Mouse (Mus musculus) ES-Bruce4 (cell line): ENCODE measurements at regions not wholly inside any gene's neighbourhood (a gene's known extent, or its start where the extent isn't known, plus 50 kb on each side); places are given as distances from the start of the nearest gene placed in this dataset.

ENCODE experiments used
- H3K27ac ChIP-seq: 2 replicates; pipeline ENCODE4 v1.5.1; 2012; ENCODE audit warnings: low read length, inconsistent platforms; ENCODE audit not compliant: insufficient read depth
- H3K27me3 ChIP-seq: 2 replicates; pipeline ENCODE4 v1.6.1; 2012; ENCODE audit warnings: mild to moderate bottlenecking, low read length, inconsistent platforms; ENCODE audit not compliant: control insufficient read depth, poor library complexity, insufficient read depth, severe bottlenecking
- H3K36me3 ChIP-seq: 2 replicates; pipeline ENCODE4 v1.6.1; 2012; ENCODE audit warnings: inconsistent platforms, mild to moderate bottlenecking, low read length, moderate library complexity; ENCODE audit not compliant: control insufficient read depth, poor library complexity, insufficient read depth, severe bottlenecking
- H3K4me1 ChIP-seq: one replicate; pipeline ENCODE4 v1.8.1; 2011; ENCODE audit warnings: low read length; ENCODE audit not compliant: control insufficient read depth, insufficient read depth
- H3K4me3 ChIP-seq: 2 replicates; pipeline ENCODE4 v1.5.1; 2011; ENCODE audit warnings: low read depth, mild to moderate bottlenecking, low read length
- H3K9ac ChIP-seq: 2 replicates; pipeline ENCODE4 v1.6.1; 2012; ENCODE audit warnings: low read depth, mild to moderate bottlenecking, inconsistent platforms; ENCODE audit not compliant: poor library complexity, severe bottlenecking
- H3K9me3 ChIP-seq: replicated peaks from 2 replicates; pipeline ENCODE4 v1.6.1; 2012; ENCODE audit warnings: mild to moderate bottlenecking, low read length, inconsistent platforms; ENCODE audit not compliant: control insufficient read depth, poor library complexity, insufficient read depth, severe bottlenecking
- CTCF ChIP-seq: IDR thresholded peaks from one replicate; pipeline ENCODE4 v1.8.1; 2011; ENCODE audit warnings: low read depth, low read length
- EP300 ChIP-seq: IDR thresholded peaks from 2 replicates; pipeline ENCODE4 v1.6.1; 2011; ENCODE audit warnings: low read depth, low read length; ENCODE audit not compliant: insufficient read depth
- POLR2A ChIP-seq: IDR thresholded peaks from one replicate; pipeline ENCODE4 v1.8.1; 2011; ENCODE audit warnings: low read length; ENCODE audit not compliant: insufficient read depth

- no peaks in the 10 kb centered on the region for H3K9me3 ChIP-seq
- H3K27ac ChIP-seq = no peak overlapping the region
- no peaks in the 10 kb centered on the region for H3K27me3 ChIP-seq
- no peaks in the 10 kb centered on the region for H3K4me1 ChIP-seq
- no peaks in the 10 kb centered on the region for H3K36me3 ChIP-seq
- H3K9ac ChIP-seq = no peak overlapping the region
- H3K4me3 ChIP-seq = no peak overlapping the region
- TF ChIP-seq EP300 = no peak
- TF ChIP-seq POLR2A = no peak
- no peak for TF ChIP-seq CTCF
Measured at GRCm38 (mm10) chr14:36646649-36647048, 321.9 kb downstream of the Ccser2 start.

- Histone ChIP-seq H3K27me3 (no peaks in the 10 kb centered on the region), H3K36me3 (no peaks in the 10 kb centered on the region), H3K27ac (no peak overlapping the region), H3K9me3 (no peaks in the 10 kb centered on the region), H3K4me1 (no peaks in the 10 kb centered on the region), H3K4me3 (no peak overlapping the region), H3K9ac (no peak overlapping the region)
- TF ChIP-seq CTCF (no peak), POLR2A (no peak), EP300 (no peak)
Measured at GRCm38 (mm10) chr14:36646237-36646636, 322.3 kb downstream of the Ccser2 start.

GRCm38 (mm10) chr14:36624822-36625221 is 343.8 kb downstream of the Ccser2 start:
- Histone ChIP-seq H3K9me3 (no peaks in the 10 kb centered on the region), H3K36me3 (no peaks in the 10 kb centered on the region), H3K4me3 (no peak overlapping the region), H3K27me3 (no peaks in the 10 kb centered on the region), H3K9ac (no peak overlapping the region), H3K27ac (no peak overlapping the region), H3K4me1 (no peaks in the 10 kb centered on the region)
- no peak for TF ChIP-seq POLR2A
- TF ChIP-seq CTCF = no peak
- TF ChIP-seq EP300 = no peak

- Histone ChIP-seq H3K9me3 (no peaks in the 10 kb centered on the region), H3K9ac (no peak overlapping the region), H3K4me3 (no peak overlapping the region), H3K4me1 (no peaks in the 10 kb centered on the region), H3K27ac (no peak overlapping the region), H3K36me3 (no peaks in the 10 kb centered on the region), H3K27me3 (no peaks in the 10 kb centered on the region)
- TF ChIP-seq POLR2A (no peak), CTCF (no peak), EP300 (no peak)
Measured at GRCm38 (mm10) chr14:36624134-36624533, 344.4 kb downstream of the Ccser2 start.

- Histone ChIP-seq H3K27me3 (no peaks in the 10 kb centered on the region), H3K9ac (no peak overlapping the region), H3K4me3 (no peak overlapping the region), H3K9me3 (no peaks in the 10 kb centered on the region), H3K4me1 (no peaks in the 10 kb centered on the region), H3K36me3 (no peaks in the 10 kb centered on the region), H3K27ac (no peak overlapping the region)
- TF ChIP-seq POLR2A (no peak), CTCF (no peak), EP300 (no peak)
Measured at GRCm38 (mm10) chr14:36623036-36623435, 345.5 kb downstream of the Ccser2 start.

GRCm38 (mm10) chr14:36618459-36619085 is 350.0 kb downstream of the Ccser2 start:
- Histone ChIP-seq H3K4me1 (no peaks in the 10 kb centered on the region), H3K27ac (no peak overlapping the region), H3K36me3 (no peaks in the 10 kb centered on the region), H3K4me3 (no peak overlapping the region), H3K9ac (no peak overlapping the region), H3K9me3 (no peaks in the 10 kb centered on the region), H3K27me3 (no peaks in the 10 kb centered on the region)
- TF ChIP-seq EP300 = no peak
- TF ChIP-seq POLR2A = no peak
- no peak for TF ChIP-seq CTCF
